Mouse (Mus musculus) cerebellum, adult 9-10 months (tissue): ENCODE measurements at regions not wholly inside any gene's neighbourhood (a gene's known extent, or its start where the extent isn't known, plus 50 kb on each side); places are given as distances from the start of the nearest gene placed in this dataset.
A peak's percentile ranks its signal among the peaks of the same experiment; 100 is the strongest.

Experiments used
- DNase-seq: peaks from one replicate; pipeline ENCODE4 v3.0.0; 2022

DNA sequence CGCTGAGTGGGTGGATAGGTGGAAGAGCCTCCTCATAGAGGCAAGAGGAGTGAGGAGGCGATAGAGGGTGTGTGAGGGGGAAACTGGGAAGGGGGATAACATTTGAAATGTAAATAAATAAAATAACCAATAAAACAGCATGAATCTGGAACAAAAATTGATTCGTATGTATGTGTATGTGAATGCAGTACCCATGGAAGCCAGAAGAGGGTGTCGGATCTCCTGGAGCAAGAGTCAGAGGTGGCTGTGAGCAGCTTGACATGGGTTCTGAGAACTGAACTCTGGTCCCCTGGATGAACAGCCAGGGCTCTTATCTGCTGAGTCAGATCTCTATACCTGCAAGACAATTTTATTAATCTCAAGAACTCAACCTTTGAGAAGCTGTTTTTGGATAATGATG is 81.4 kb downstream of the Tfap2b start:
- DNase-seq = no peak

DNA sequence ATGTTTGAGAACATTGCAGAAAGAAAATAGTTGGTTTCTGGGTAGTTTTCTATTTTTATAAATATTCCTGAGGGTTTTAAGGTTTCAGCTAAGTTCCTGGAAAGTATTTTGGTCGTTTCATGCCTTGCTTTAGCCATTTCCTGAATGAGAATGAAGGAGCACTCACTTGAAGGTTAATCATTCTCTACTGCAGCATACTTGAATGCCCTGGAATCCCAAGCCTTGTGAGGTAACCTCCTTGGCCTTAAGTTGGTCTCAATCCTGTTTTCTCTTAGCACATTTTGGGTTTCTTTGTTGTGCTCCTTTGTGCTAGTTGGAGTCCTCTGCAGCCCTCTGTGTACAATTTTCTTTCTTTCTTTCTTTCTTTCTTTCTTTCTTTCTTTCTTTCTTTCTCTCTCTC is 112.9 kb downstream of the Tfap2b start:
- no peak for DNase-seq

DNA sequence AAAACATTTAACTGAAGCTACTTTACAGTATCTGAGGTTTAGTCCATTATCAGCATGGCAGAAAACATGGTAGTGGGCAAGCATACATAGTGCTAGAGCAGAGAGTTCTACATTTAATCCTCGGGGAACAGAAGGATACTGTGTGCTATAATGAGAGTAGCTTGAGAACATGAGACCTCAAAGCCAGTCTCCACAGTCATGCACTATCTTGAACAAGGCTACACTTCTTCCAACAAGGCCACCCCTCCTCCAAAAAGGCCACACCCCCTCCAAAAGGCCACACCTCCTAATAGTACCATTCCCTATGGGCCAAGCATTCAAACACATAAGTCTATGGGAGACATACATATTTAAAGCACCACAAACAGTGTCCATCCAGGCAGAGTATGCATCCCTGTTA is 127.3 kb downstream of the Tfap2b start:
- DNase-seq = no peak

DNA sequence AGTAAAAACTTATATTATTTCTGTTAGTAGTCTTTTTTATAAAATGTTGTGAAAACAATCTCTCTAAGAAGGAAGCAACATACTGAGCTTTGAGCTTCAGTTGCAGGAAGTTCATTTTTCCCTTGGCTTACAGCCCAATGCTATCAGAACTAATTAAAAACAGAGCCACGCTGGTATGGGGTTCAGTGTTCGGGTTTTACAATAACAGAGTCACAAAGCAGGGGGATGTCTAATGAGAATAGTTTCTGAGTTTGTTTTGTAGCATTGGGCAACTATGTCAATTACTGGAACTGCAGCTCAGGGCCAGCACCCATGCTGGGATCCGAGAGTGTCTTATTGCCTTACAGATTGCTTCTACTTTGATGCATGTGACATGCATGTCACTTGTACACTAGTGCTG is 128.5 kb downstream of the Tfap2b start:
- no peak for DNase-seq

DNA sequence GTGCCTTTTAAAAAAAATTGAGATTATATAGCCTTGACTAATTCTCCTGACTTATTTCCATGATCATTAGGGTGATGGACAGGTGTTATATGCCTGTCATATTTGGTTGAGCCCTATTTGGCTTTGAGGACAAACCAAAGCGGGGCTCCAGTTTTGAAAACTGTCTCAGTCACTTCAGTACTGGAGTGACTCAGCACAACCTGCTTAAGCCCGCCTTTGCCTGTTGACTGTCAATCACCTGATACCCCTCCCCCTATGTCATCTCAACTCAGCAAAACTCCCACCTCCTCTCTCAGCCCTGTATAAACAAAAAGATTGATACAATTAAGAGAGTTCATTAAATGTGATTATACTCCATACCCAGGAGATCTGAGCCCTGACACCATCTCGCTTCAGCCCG is 135.7 kb downstream of the Tfap2b start:
- no peak for DNase-seq

DNA sequence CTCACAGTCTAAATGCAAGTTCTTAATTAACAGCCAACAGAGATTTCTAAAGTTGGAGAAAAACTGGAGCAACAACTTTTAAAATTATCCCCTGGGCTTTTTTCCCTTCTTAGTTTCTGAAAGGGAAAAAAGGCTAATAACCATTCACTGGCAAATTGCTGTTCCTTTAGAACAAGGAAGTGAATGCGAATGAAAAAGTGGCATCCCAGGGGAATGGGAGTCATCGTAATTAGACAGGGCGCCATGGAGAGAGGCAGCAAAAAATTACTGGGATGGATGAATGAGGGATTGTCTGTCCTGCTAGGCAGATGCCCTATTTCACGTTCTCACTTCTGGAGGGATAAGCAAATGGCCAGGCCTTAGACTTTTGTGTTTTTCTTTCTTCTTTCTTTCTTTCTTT is 141.8 kb downstream of the Tfap2b start:
- peak; percentile 4 for DNase-seq

DNA sequence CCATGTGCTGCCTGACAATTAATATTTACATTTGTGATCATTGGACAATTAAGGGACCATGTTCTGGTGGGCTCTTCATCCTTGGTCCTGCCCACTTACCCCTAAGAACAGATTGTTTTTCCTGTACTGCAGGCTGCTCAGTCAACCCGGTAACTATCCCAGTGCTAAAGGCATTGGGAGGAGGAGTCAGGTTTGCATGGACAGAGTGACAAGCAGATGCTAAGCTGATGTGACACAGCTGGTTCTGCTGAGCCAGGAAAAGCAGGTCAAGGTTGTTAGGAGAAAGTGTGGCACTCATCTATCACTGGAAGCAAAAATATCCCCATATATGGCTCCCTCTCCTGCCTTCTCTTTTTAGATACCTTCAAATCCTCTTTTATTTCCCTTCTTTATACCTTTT is 176.1 kb downstream of the Tfap2b start:
- DNase-seq = no peak

DNA sequence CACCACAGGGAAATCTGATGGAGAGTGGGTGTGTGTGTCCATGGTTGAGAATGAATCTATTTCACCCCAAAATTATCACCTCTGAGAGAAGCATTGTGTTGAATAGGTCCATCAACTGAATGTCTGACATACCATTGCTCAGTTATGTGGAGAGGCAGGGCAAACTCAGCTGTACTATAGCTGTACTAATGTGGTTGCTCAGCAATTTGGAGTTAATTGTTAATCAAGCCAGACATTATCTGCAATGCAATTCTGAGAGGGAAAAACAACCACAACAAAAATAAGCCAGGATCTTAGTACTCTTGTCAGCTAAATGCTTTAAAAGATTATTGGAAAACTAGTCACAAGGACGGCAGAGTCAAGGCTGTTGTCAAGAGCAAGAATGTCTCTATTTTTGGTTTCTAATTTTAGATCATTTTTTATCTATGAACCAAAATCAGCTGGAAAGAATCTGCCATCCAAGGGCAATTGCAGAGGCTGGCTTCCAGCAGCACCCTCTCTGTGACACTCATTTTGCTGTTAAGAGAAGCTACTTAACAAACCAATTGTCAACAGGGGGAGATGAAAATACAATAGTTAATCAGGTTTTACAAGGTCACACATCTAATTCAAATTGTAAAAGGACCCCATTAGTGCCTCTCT is 180.3 kb downstream of the Tfap2b start:
- DNase-seq = no peak

DNA sequence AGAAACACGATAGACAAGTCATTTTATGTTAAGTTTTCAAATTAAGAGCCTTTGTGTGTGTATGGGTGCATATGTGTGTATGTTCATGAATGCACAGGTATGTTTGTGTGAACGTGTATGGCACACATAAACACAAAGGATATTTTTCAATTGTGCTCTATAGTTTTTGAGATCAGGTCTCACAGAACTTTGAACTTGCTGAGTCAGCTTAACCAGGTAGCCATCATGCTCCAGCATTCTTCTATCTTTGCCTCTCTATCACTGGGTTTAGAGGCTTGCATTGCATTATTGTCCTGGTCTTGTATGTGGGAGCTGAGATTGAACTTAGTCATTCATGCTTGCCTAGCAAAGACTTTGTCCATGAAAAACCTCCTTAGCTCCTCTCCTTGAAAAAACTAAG is 198.8 kb downstream of the Tfap2b start:
- no peak for DNase-seq

DNA sequence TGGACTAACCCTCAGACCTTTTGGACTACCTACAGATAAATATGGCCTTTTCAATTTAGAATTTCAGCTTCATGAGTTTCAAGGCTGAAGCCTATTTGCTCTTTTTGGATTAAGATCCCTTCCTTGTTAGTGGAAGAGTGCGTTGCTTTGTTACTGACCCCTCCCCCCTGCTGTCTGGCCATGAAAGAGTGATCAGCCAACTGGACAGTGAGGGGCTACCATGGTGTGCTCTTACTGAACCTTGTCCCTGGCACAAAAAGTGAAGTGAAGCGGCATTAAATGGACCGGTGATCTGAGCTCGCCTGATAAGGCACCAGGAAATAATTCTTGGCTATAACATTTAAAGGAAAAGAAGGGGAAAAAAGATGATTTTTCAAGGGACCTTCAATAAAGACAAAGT is 203.6 kb downstream of the Tfap2b start:
- DNase-seq = no peak

DNA sequence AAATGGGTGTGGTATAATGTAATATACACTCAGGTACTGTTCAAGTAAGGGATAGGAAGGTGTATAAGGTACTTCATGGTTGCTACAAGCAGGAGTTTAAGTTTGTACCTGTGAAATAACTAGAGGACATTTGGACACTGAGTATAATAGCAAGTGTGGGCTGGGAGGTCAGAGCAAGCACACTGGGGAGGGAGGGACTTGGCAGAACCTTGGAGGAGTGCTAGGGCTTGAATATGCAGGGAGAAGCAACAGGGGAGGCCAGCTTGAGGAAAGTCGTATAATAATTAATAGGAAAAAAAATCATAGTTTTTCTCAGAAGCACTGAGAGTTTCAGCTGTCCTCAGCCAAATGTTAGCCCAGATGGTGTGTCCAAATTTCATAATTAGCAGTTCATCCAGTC is 212.4 kb downstream of the Tfap2b start:
- DNase-seq = peak; percentile 11

DNA sequence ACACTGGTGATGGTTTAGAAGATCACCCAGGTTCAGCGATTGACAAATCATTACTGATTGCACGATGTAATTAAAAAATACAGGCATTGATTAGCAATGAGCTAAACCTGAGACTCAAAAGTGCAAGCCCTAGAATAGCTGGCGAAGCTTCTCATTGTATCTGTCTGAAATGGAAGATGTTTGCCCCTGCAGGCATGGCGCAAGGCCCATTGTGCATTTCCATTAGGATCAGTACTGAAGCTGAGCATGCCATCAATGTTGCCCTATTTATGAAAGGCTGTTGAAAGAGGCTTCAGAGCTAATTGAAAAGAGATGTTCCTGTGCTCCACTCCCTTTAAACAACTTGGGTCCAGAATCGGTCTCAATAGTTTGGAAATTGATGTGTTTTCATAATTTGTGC is 242.1 kb downstream of the Tfap2b start:
- DNase-seq = peak; percentile 9

DNA sequence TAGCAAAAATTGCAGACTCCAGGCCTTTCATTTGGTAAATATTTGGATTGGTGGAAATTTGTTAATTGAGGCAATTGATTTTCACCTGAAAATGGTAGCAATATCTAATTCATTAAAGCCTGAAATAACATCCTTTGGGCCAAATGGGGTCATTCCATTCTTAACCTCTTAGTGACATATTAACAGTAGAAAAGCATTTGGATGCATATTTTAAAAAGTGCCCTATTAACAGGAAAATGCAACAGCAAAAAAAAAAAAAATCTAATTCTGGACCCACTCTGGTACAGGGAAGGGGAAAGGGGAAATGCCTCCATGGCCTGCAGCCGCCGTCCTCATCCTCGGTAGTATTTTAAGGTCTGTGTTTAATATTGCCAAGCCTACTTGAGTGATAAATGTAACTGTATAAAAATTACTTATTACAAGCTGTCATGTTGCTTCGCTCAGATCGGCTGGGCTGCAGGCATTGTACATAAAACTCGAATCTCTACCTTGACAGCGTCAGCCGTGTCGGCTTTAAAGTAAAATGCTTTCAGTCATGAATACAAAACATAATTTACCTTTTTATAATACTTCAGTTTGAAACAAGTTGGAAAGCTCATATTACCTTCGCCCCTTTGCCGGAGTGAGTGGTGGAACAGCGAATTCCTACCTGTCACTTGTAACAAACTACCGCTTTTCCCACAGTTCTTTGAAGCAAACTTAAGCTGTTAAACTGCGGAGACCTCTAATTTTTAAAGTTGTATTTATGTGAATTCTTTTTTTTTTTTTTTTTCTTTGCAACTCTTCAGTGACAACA is 250.1 kb downstream of the Tfap2b start:
- DNase-seq = no peak

DNA sequence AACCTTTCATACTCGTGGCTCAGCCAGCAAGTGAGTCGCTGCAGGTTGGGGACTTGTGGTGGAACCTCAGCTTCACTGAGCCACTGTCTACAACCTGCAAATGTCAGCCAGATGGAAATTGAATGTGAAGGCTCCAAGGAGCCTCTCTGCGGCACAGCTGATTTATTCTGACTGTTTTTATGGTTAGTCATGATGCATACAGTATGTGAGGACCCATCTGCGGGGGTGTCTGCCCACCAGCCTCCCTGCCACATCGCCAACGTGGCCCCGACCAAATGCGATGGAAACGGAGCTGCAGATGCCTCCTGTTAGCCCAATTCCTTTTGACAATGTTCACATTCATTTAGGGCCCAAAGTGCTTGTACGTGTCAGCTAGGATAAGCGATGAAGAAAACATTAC is 251.2 kb downstream of the Tfap2b start:
- no peak for DNase-seq

DNA sequence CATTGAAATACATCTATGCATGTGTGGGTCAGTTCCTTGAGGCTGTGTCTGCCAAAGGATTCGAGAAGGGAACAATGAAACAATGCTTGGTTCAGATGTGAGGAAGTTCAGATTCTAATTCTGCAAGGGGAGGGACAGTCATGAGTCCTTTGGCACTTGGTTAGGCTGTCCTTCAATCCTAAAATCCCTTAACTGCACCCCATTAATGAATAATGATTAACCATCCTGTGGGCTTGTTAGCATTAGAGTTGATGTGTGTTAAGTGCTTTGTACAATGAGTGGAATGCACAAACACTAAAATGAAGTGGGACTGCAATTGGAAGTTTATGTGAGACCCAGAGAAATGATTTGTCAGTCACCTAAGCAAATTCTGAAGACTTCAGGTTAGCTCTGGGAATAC is 264.8 kb downstream of the Tfap2b start:
- no peak for DNase-seq
